Mouse (Mus musculus) cerebellum, postnatal 25 days (tissue): Measurements from ENCODE around the gene Fbxo10.
"Not testable (repeated sequence)": the region's sequence is repeated elsewhere in the genome, so short reads cannot be mapped to it uniquely, and the experiment has no call there.

Experiments used
- DNase-seq, 2 experiments: peaks; one replicate each; pipeline ENCODE4 v3.0.0; 2021; ENCODE audit warnings: mixed read lengths in 2 of 2

Fbxo10 gene

GRCm38 (mm10) chr4:45084021-45084894 lies at the start of gene Fbxo10:
Fbxo10 (minus strand) TSS chr4:45084604.
- DNase-seq = peak; percentile 92 to 98

- DNase-seq = no peak
Observed at GRCm38 (mm10) chr4:45131021-45131420, 46.6 kb upstream of the Fbxo10 start.

GRCm38 (mm10) chr4:45121311-45121710 lies 36.9 kb upstream of the Fbxo10 start:
- DNase-seq = no peak

- DNase-seq = peak in 1 of 2 experiments; percentile 18
Observed at GRCm38 (mm10) chr4:45108456-45109110, 24.2 kb upstream of the Fbxo10 start.

GRCm38 (mm10) chr4:45107601-45108277 lies 23.3 kb upstream of the Fbxo10 start, which contains the start of gene Tomm5:
Tomm5 (minus strand) TSS chr4:45108114.
- DNase-seq = peak; percentile 92 to 93

GRCm38 (mm10) chr4:45107066-45107465 lies 22.7 kb upstream of the Fbxo10 start:
- DNase-seq = no peak

GRCm38 (mm10) chr4:45106409-45106808 lies 22.0 kb upstream of the Fbxo10 start:
- no peak for DNase-seq

- peak; percentile 72 to 85 for DNase-seq
Observed at GRCm38 (mm10) chr4:45097198-45097872, 12.9 kb upstream of the Fbxo10 start.

- DNase-seq = no peak
Observed at GRCm38 (mm10) chr4:45084895-45085290, 489 bp upstream of the Fbxo10 start.

GRCm38 (mm10) chr4:45083487-45083886 lies 917 bp downstream of the Fbxo10 start:
- peak in 1 of 2 experiments; percentile 17 for DNase-seq

- DNase-seq = no peak
Observed at GRCm38 (mm10) chr4:45082951-45083350, 1.5 kb downstream of the Fbxo10 start.

GRCm38 (mm10) chr4:45081041-45081440 lies 3.4 kb downstream of the Fbxo10 start:
- peak; percentile 46 to 70 for DNase-seq

GRCm38 (mm10) chr4:45073544-45073943 lies 10.9 kb downstream of the Fbxo10 start:
- no peak for DNase-seq

- DNase-seq = no peak
Observed at GRCm38 (mm10) chr4:45072261-45072973, 12.0 kb downstream of the Fbxo10 start.

GRCm38 (mm10) chr4:45067742-45068141 lies 16.7 kb downstream of the Fbxo10 start:
- DNase-seq = no peak

GRCm38 (mm10) chr4:45066036-45066730 lies 18.2 kb downstream of the Fbxo10 start:
- no peak for DNase-seq

GRCm38 (mm10) chr4:45064577-45064976 lies 19.8 kb downstream of the Fbxo10 start:
- DNase-seq = no peak

GRCm38 (mm10) chr4:45063836-45064235 lies 20.6 kb downstream of the Fbxo10 start:
- not testable (repeated sequence) for DNase-seq

- DNase-seq = peak; percentile 34 to 57
Observed at GRCm38 (mm10) chr4:45055451-45055850, 29.0 kb downstream of the Fbxo10 start.

GRCm38 (mm10) chr4:45054862-45055261 lies 29.5 kb downstream of the Fbxo10 start:
- peak; percentile 38 to 42 for DNase-seq

- DNase-seq = no peak
Observed at GRCm38 (mm10) chr4:45047956-45048355, 36.4 kb downstream of the Fbxo10 start.
